Mouse (Mus musculus) stomach, postnatal 0 days (tissue): ENCODE results near the gene Hist1h4n.

Source experiments
- CTCF ChIP-seq: IDR thresholded peaks from 2 replicates; pipeline ENCODE4 v1.5.1; 2016; ENCODE audit warnings: antibody characterized with exemption, low read depth, mild to moderate bottlenecking, moderate library complexity
- EP300 ChIP-seq: optimal IDR thresholded peaks from 2 replicates; pipeline ENCODE3; 2016; ENCODE audit warnings: antibody characterized with exemption

DNA sequence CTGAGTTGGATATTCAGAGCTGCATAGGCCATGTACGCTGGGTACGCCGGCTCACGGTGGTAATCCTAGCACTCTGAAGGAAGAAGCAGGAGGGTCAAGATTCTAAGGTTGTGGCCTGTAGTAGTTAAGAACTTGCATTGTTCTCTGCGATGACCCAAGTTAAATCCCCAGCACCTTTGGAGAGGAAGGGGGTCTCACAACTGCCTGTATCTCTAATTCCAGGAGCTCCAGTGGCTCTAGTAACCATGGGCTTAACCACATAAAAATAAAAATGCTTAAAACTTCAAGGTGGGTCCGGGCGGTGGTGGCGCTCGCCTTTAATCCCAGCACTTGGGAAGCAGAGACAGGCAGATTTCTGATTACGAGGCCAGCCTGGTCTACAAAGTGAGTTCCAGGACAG, 1.7 kb downstream of the Hist1h4n start:
- no peak for TF ChIP-seq CTCF
- no peak for TF ChIP-seq EP300
